In genomic region chr12:119217700-119218265, GRCm38 (mm10) we compare ENCODE assay signal across 31 mouse cellular contexts. TPM values are rescaled to one million over a fixed set of nuclear protein-coding genes. Genes with fewer than 3 reads are reported as not detected.
A peak's percentile ranks its signal among the peaks of the same experiment; 100 is the strongest.
DNase-seq lines count a peak whose midpoint lies in the region; ATAC-seq and TF ChIP-seq lines count a peak whose summit lies in the region.
"Had no signal": no experiment of that assay in that cellular context is flagged by ENCODE, and none has a peak within 500 bp of the region (broad histone marks: within the 10 kb centered on the region; RNA-seq: fewer than 3 reads in every experiment).

No protein-coding gene starts in this region.

- CTCF ChIA-PET in Patski (lab: Charles Lee): interaction anchor here (1.5 kb wide), 1 partner anchor 191 kb away, joined by 3 read pairs; no protein-coding TSS in a partner anchor

- H3K27me3 ChIP-seq in kidney, embryonic 16.5 days (ENCODE audit: insufficient read depth, low read length): no peaks in the 10 kb centered on the region
- no peaks in the 10 kb centered on the region for H3K27me3 ChIP-seq in kidney, embryonic 14.5 days (ENCODE audit: control insufficient read depth, insufficient read depth, low read length)
- H3K27me3 ChIP-seq in Patski: no peaks in the 10 kb centered on the region
- H3K27me3 ChIP-seq in limb, embryonic 13.5 days: no peaks in the 10 kb centered on the region
- H3K27me3 ChIP-seq in midbrain, embryonic 10.5 days (ENCODE audit: low read depth, poor library complexity, severe bottlenecking): no peaks in the 10 kb centered on the region
- H3K27me3 ChIP-seq: forebrain, embryonic 12.5 days; heart, embryonic 15.5 days; intestine, embryonic 15.5 days; neural tube, embryonic 12.5 days had no signal

- no peaks in the 10 kb centered on the region for H3K4me1 ChIP-seq in kidney, embryonic 16.5 days (ENCODE audit: insufficient read depth, low read length)
- H3K4me1 ChIP-seq in kidney, embryonic 14.5 days (ENCODE audit: control insufficient read depth, insufficient read depth, low read length): no peaks in the 10 kb centered on the region
- peaks cover 24% of the 10 kb centered on the region for H3K4me1 ChIP-seq in limb, embryonic 13.5 days
- H3K4me1 ChIP-seq in midbrain, embryonic 10.5 days: peaks cover 5% of the 10 kb centered on the region
- H3K4me1 ChIP-seq: heart, embryonic 10.5 days; heart, embryonic 15.5 days; intestine, embryonic 15.5 days; neural tube, embryonic 12.5 days had no signal

- no peak overlapping the region for H3K9ac ChIP-seq in kidney, embryonic 16.5 days (replicated peaks; ENCODE audit: low read length)
- no peak overlapping the region for H3K9ac ChIP-seq in kidney, embryonic 14.5 days (ENCODE audit: low read depth, low read length)
- no peak overlapping the region for H3K9ac ChIP-seq in limb, embryonic 13.5 days
- H3K9ac ChIP-seq: forebrain, embryonic 12.5 days; forebrain, postnatal 0 days; heart, embryonic 15.5 days; intestine, embryonic 15.5 days; lung, embryonic 14.5 days; neural tube, embryonic 12.5 days had no signal

- no peak overlapping the region for H3K4me2 ChIP-seq in kidney, embryonic 16.5 days (replicated peaks; ENCODE audit: low read depth, low read length)
- H3K4me2 ChIP-seq in kidney, embryonic 14.5 days (replicated peaks; ENCODE audit: low read depth, low read length): no peak overlapping the region
- H3K4me2 ChIP-seq in limb, embryonic 13.5 days (replicated peaks): no peak overlapping the region
- H3K4me2 ChIP-seq: forebrain, embryonic 12.5 days; heart, embryonic 15.5 days; intestine, embryonic 15.5 days; lung, embryonic 14.5 days; midbrain, embryonic 11.5 days; neural tube, embryonic 12.5 days had no signal

- in situ Hi-C loops in Patski (cut with MboI; ENCODE audit: low pct_unique_long_range_greater_than_20kb): no loop called here

- no peaks in the 10 kb centered on the region for H3K9me3 ChIP-seq in kidney, embryonic 16.5 days (ENCODE audit: low read length)
- no peaks in the 10 kb centered on the region for H3K9me3 ChIP-seq in kidney, embryonic 14.5 days (ENCODE audit: control insufficient read depth, low read length)
- H3K9me3 ChIP-seq in limb, embryonic 13.5 days: no peaks in the 10 kb centered on the region
- H3K9me3 ChIP-seq in midbrain, embryonic 10.5 days (replicated peaks): no peaks in the 10 kb centered on the region
- H3K9me3 ChIP-seq: forebrain, embryonic 12.5 days; heart, embryonic 10.5 days; heart, embryonic 15.5 days; intestine, embryonic 15.5 days; neural tube, embryonic 12.5 days had no signal

- no peak overlapping the region for H3K27ac ChIP-seq in kidney, embryonic 16.5 days (ENCODE audit: low read length)
- H3K27ac ChIP-seq in kidney, embryonic 14.5 days (ENCODE audit: low read depth, low read length): no peak overlapping the region
- peak overlapping the region; percentile 29; the same call in 1 of the 2 replicates for H3K27ac ChIP-seq in limb, embryonic 13.5 days
- no peak overlapping the region for H3K27ac ChIP-seq in midbrain, embryonic 10.5 days (replicated peaks)
- H3K27ac ChIP-seq: forebrain, embryonic 12.5 days; heart, embryonic 10.5 days; heart, embryonic 15.5 days; intestine, embryonic 15.5 days; left cerebral cortex, adult 2 months; neural tube, embryonic 12.5 days had no signal

- DNase-seq in 3134 (ENCODE audit: extremely low read depth, insufficient read length, low spot score): peak; percentile 41
- no peak for DNase-seq in Patski (ENCODE audit: low read depth, low spot score)
- DNase-seq in midbrain, embryonic 10.5 days (ENCODE audit: low spot score): no peak
- DNase-seq in cerebellum, postnatal 10 days: no peak
- DNase-seq: adrenal gland, postnatal 10 days; B cell, adult 2 months; cerebellum, adult 11-12 months; cerebellum, adult 9-11 months; forebrain, postnatal 0 days; gastrocnemius, postnatal 10 days; kidney, postnatal 10 days; lung, embryonic 14.5 days; lung, postnatal 14 days; right cerebral cortex, adult 18-20 months; spleen, adult 18-20 months; thymus, postnatal 14 days had no signal

- TF ChIP-seq CTCF in Patski (IDR thresholded peaks at IDR 0.05): no peak

- no peak overlapping the region for H3K4me3 ChIP-seq in kidney, embryonic 16.5 days (ENCODE audit: low read length)
- H3K4me3 ChIP-seq in kidney, embryonic 14.5 days (ENCODE audit: low read length): no peak overlapping the region
- H3K4me3 ChIP-seq in limb, embryonic 13.5 days: no peak overlapping the region
- H3K4me3 ChIP-seq in midbrain, embryonic 10.5 days: no peak overlapping the region
- H3K4me3 ChIP-seq: forebrain, embryonic 12.5 days; heart, embryonic 10.5 days; heart, embryonic 15.5 days; intestine, embryonic 15.5 days; left cerebral cortex, adult 2 months; neural tube, embryonic 12.5 days had no signal

- ATAC-seq in kidney, embryonic 16.5 days (ENCODE audit: low FRiP score, low TSS enrichment): 0 out of 2 replicates have a peak, but pooled peaks have one; percentile 27
- ATAC-seq in kidney, embryonic 14.5 days (ENCODE audit: low FRiP score, low TSS enrichment): no peak
- ATAC-seq in Patski: peak; percentile 26
- peak; percentile 40; the same call in 1 of the 2 replicates for ATAC-seq in limb, embryonic 13.5 days (ENCODE audit: low FRiP score, low read depth)
- no peak for ATAC-seq in megakaryocyte progenitor cell, adult 5-6 weeks (replicated peaks; ENCODE audit: poor library complexity)
- ATAC-seq: forebrain, postnatal 0 days; hindbrain, embryonic 16.5 days; intestine, embryonic 15.5 days; midbrain, embryonic 16.5 days had no signal

- no peaks in the 10 kb centered on the region for H3K36me3 ChIP-seq in kidney, embryonic 16.5 days (ENCODE audit: insufficient read depth, low read length)
- H3K36me3 ChIP-seq in kidney, embryonic 14.5 days (ENCODE audit: control insufficient read depth, insufficient read depth, low read length): no peaks in the 10 kb centered on the region
- H3K36me3 ChIP-seq in limb, embryonic 13.5 days: no peaks in the 10 kb centered on the region
- H3K36me3 ChIP-seq in midbrain, embryonic 10.5 days: peaks cover 41% of the 10 kb centered on the region
- H3K36me3 ChIP-seq: forebrain, embryonic 12.5 days; heart, embryonic 10.5 days; heart, embryonic 15.5 days; intestine, embryonic 15.5 days; neural tube, embryonic 12.5 days had no signal

- POLR2A ChIA-PET in Patski (lab: Charles Lee): interaction anchor here (0.6 kb wide), 1 partner anchor 21 kb away, joined by 3 read pairs; no protein-coding TSS in a partner anchor

RNA-seq across cellular contexts. Expression of gene Itgb8, which starts 20.8 kb away (rescaled TPM):
- 3.4 and 4.5 TPM in 2 replicates for polyA plus RNA-seq in kidney, embryonic 16.5 days (2015; fragmentation: Nextera tagmentation; extraction: Ambion mirVana)
- polyA plus RNA-seq in kidney, embryonic 14.5 days (2014; fragmentation: Nextera tagmentation; extraction: Ambion mirVana): 3.0 and 3.7 TPM in 2 replicates
- 2.2 TPM for polyA plus RNA-seq in Patski (2021)
- 6.3 and 6.6 TPM in 2 replicates for polyA plus RNA-seq in limb, embryonic 13.5 days (2015; fragmentation: Nextera tagmentation; extraction: Ambion mirVana)
- not detected in 2 replicates for total RNA-seq in megakaryocyte progenitor cell, adult 5-6 weeks (2015)
- total RNA-seq in megakaryocyte progenitor cell, adult 5-6 weeks (2017): not detected in 2 replicates
- polyA plus RNA-seq in midbrain, embryonic 10.5 days (2016; fragmentation: Nextera tagmentation; extraction: Ambion mirVana): 23.7 and 32.6 TPM in 2 replicates
- total RNA-seq: common myeloid progenitor, adult 5-6 weeks; granulocyte monocyte progenitor cell, adult 5-6 weeks had no signal

Comparison
In these comparisons a context has a peak if more than half of its experiments do, and no peak if none do; other contexts are left out.
1. ATAC-seq: peak in kidney, embryonic 16.5 days (single experiment), Patski (single experiment) and limb, embryonic 13.5 days (single experiment); none in kidney, embryonic 14.5 days (single experiment) and megakaryocyte progenitor cell, adult 5-6 weeks (single experiment).